Mouse (Mus musculus): ENCODE measurements around the gene Nipal1. TPM values are rescaled to one million over a fixed set of nuclear protein-coding genes. Genes with fewer than 3 reads are reported as not detected.

The Nipal1 gene
- polyA plus RNA-seq, 1 experiment from 2014 or later = 40.0 TPM

GRCm38 (mm10) chr5:72634791-72635271 lies 12.8 kb upstream of the Nipal1 start:
- no peak for TF ChIP-seq CTCF (IDR thresholded peaks at IDR 0.05; ENCODE audit: low read depth)
- no peaks in the 10 kb centered on the region for H3K9me3 ChIP-seq (ENCODE audit: control insufficient read depth)
- no peaks in the 10 kb centered on the region for H3K4me1 ChIP-seq (replicated peaks; ENCODE audit: control insufficient read depth, insufficient read depth, low read length)
- H3K9ac ChIP-seq (ENCODE audit: low read depth, low read length) = no peak overlapping the region
- no peak for ATAC-seq
- no peaks in the 10 kb centered on the region for H3K36me3 ChIP-seq (ENCODE audit: control insufficient read depth, insufficient read depth)
- H3K4me2 ChIP-seq (replicated peaks; ENCODE audit: low read depth) = no peak overlapping the region
- no peak overlapping the region for H3K27ac ChIP-seq (ENCODE audit: low read depth, low read length)
- WGBS = 75% methylated on average over 9 of the region's 9 CpGs
- H3K4me3 ChIP-seq (ENCODE audit: low read depth, low read length) = no peak overlapping the region
- no peaks in the 10 kb centered on the region for H3K27me3 ChIP-seq (replicated peaks; ENCODE audit: control insufficient read depth, insufficient read depth, low read length)

- no peaks in the 10 kb centered on the region for H3K27me3 ChIP-seq (replicated peaks; ENCODE audit: control insufficient read depth, insufficient read depth, low read length)
- H3K4me3 ChIP-seq (ENCODE audit: low read depth, low read length) = no peak overlapping the region
- ATAC-seq = no peak
- no peaks in the 10 kb centered on the region for H3K36me3 ChIP-seq (ENCODE audit: control insufficient read depth, insufficient read depth)
- H3K9ac ChIP-seq (ENCODE audit: low read depth, low read length) = no peak overlapping the region
- WGBS = 17% methylated on average over 3 of the region's 3 CpGs
- no peak for TF ChIP-seq CTCF (IDR thresholded peaks at IDR 0.05; ENCODE audit: low read depth)
- no peaks in the 10 kb centered on the region for H3K4me1 ChIP-seq (replicated peaks; ENCODE audit: control insufficient read depth, insufficient read depth, low read length)
- no peak overlapping the region for H3K27ac ChIP-seq (ENCODE audit: low read depth, low read length)
- H3K4me2 ChIP-seq (replicated peaks; ENCODE audit: low read depth) = no peak overlapping the region
- H3K9me3 ChIP-seq (ENCODE audit: control insufficient read depth) = no peaks in the 10 kb centered on the region
Measured at GRCm38 (mm10) chr5:72636122-72636521, 11.5 kb upstream of the Nipal1 start.

- H3K36me3 ChIP-seq (ENCODE audit: control insufficient read depth, insufficient read depth) = no peaks in the 10 kb centered on the region
- H3K9me3 ChIP-seq (ENCODE audit: control insufficient read depth) = no peaks in the 10 kb centered on the region
- no peak overlapping the region for H3K9ac ChIP-seq (ENCODE audit: low read depth, low read length)
- no peaks in the 10 kb centered on the region for H3K27me3 ChIP-seq (replicated peaks; ENCODE audit: control insufficient read depth, insufficient read depth, low read length)
- H3K4me2 ChIP-seq (replicated peaks; ENCODE audit: low read depth) = no peak overlapping the region
- H3K4me1 ChIP-seq (replicated peaks; ENCODE audit: control insufficient read depth, insufficient read depth, low read length) = no peaks in the 10 kb centered on the region
- 71% methylated on average over 3 of the region's 3 CpGs for WGBS
- no peak for TF ChIP-seq CTCF (IDR thresholded peaks at IDR 0.05; ENCODE audit: low read depth)
- H3K27ac ChIP-seq (ENCODE audit: low read depth, low read length) = no peak overlapping the region
- H3K4me3 ChIP-seq (ENCODE audit: low read depth, low read length) = no peak overlapping the region
- ATAC-seq = no peak
Measured at GRCm38 (mm10) chr5:72636576-72636975, 11.0 kb upstream of the Nipal1 start.

- WGBS = 39% methylated on average over 1 of the region's 1 CpGs
- Histone ChIP-seq H3K27ac (ENCODE audit: low read depth, low read length) (peak overlapping the region; percentile 52; the same call in 1 of the 2 replicates), H3K9ac (ENCODE audit: low read depth, low read length) (no peak overlapping the region), H3K9me3 (ENCODE audit: control insufficient read depth) (no peaks in the 10 kb centered on the region), H3K4me3 (ENCODE audit: low read depth, low read length) (no peak overlapping the region), H3K36me3 (ENCODE audit: control insufficient read depth, insufficient read depth) (no peaks in the 10 kb centered on the region), H3K4me2 (replicated peaks; ENCODE audit: low read depth) (no peak overlapping the region), H3K27me3 (replicated peaks; ENCODE audit: control insufficient read depth, insufficient read depth, low read length) (no peaks in the 10 kb centered on the region), H3K4me1 (replicated peaks; ENCODE audit: control insufficient read depth, insufficient read depth, low read length) (no peaks in the 10 kb centered on the region)
- TF ChIP-seq CTCF (IDR thresholded peaks at IDR 0.05; ENCODE audit: low read depth) = no peak
- ATAC-seq = peak; percentile 72; the same call in 1 of the 2 replicates
Measured at GRCm38 (mm10) chr5:72640072-72640471, 7.5 kb upstream of the Nipal1 start.

GRCm38 (mm10) chr5:72643655-72644054 lies 3.9 kb upstream of the Nipal1 start:
- no peak overlapping the region for H3K27ac ChIP-seq (ENCODE audit: low read depth, low read length)
- no peaks in the 10 kb centered on the region for H3K27me3 ChIP-seq (replicated peaks; ENCODE audit: control insufficient read depth, insufficient read depth, low read length)
- no peaks in the 10 kb centered on the region; the same call in 1 of the 2 replicates for H3K4me1 ChIP-seq (replicated peaks; ENCODE audit: control insufficient read depth, insufficient read depth, low read length)
- no peak overlapping the region for H3K4me2 ChIP-seq (replicated peaks; ENCODE audit: low read depth)
- ATAC-seq = no peak
- WGBS = 57% methylated on average over 7 of the region's 7 CpGs
- no peak overlapping the region for H3K9ac ChIP-seq (ENCODE audit: low read depth, low read length)
- H3K9me3 ChIP-seq (ENCODE audit: control insufficient read depth) = no peaks in the 10 kb centered on the region
- no peaks in the 10 kb centered on the region for H3K36me3 ChIP-seq (ENCODE audit: control insufficient read depth, insufficient read depth)
- no peak overlapping the region for H3K4me3 ChIP-seq (ENCODE audit: low read depth, low read length)
- TF ChIP-seq CTCF (IDR thresholded peaks at IDR 0.05; ENCODE audit: low read depth) = no peak

GRCm38 (mm10) chr5:72644175-72644574 lies 3.4 kb upstream of the Nipal1 start, which contains the start of gene Cnga1:
TSS of gene Cnga1 (minus strand) at chr5:72644275.
- Histone ChIP-seq H3K27ac (ENCODE audit: low read depth, low read length) (no peak within 1 kb of the TSS), H3K4me2 (replicated peaks; ENCODE audit: low read depth) (no peak within 1 kb of the TSS), H3K4me3 (ENCODE audit: low read depth, low read length) (no peak within 1 kb of the TSS), H3K9ac (ENCODE audit: low read depth, low read length) (no peak within 1 kb of the TSS), H3K9me3 (ENCODE audit: control insufficient read depth) (no peaks in the 10 kb centered on the region), H3K4me1 (replicated peaks; ENCODE audit: control insufficient read depth, insufficient read depth, low read length) (no peaks in the 10 kb centered on the region; the same call in 1 of the 2 replicates), H3K36me3 (ENCODE audit: control insufficient read depth, insufficient read depth) (no peaks in the 10 kb centered on the region), H3K27me3 (replicated peaks; ENCODE audit: control insufficient read depth, insufficient read depth, low read length) (no peaks in the 10 kb centered on the region)
- TF ChIP-seq CTCF (IDR thresholded peaks at IDR 0.05; ENCODE audit: low read depth) = no peak
- ATAC-seq = no peak
- 24% methylated on average over 1 of the region's 1 CpGs for WGBS

- Histone ChIP-seq H3K4me1 (replicated peaks; ENCODE audit: control insufficient read depth, insufficient read depth, low read length) (no peaks in the 10 kb centered on the region; the same call in 1 of the 2 replicates), H3K27ac (ENCODE audit: low read depth, low read length) (no peak overlapping the region), H3K9ac (ENCODE audit: low read depth, low read length) (no peak overlapping the region), H3K4me3 (ENCODE audit: low read depth, low read length) (no peak overlapping the region), H3K9me3 (ENCODE audit: control insufficient read depth) (no peaks in the 10 kb centered on the region), H3K4me2 (replicated peaks; ENCODE audit: low read depth) (no peak overlapping the region), H3K27me3 (replicated peaks; ENCODE audit: control insufficient read depth, insufficient read depth, low read length) (no peaks in the 10 kb centered on the region), H3K36me3 (ENCODE audit: control insufficient read depth, insufficient read depth) (no peaks in the 10 kb centered on the region)
- TF ChIP-seq CTCF (IDR thresholded peaks at IDR 0.05; ENCODE audit: low read depth) = peak; percentile 70
- ATAC-seq = no peak
- WGBS = 36% methylated on average over 10 of the region's 10 CpGs
Measured at GRCm38 (mm10) chr5:72646131-72646530, 1.5 kb upstream of the Nipal1 start.
